Mouse (Mus musculus): ENCODE measurements around the gene Cda. TPM values are rescaled to one million over a fixed set of nuclear protein-coding genes. Genes with fewer than 3 reads are reported as not detected.

Cda gene
- polyA plus RNA-seq, 1 experiment from 2014 or later: 17.5 TPM

Small RNA genes lying within 50 kb of the gene (microRNA-seq; reads per million reads assigned to microRNA genes)
- gene Gm27646 (not detected), gene Mir7019 (0.85 reads per million, percentile 4 among the genes with 10 or more reads in this experiment)

Other genes with a start within 250 kb of the Cda start
- gene Hp1bp3, start 151.7 kb downstream of the Cda start, polyA plus RNA-seq (2014; fragmentation: Nextera tagmentation; extraction: Ambion mirVana): 154 and 158 TPM in 2 replicates
- 1.0 and 1.2 TPM in 2 replicates for gene Sh2d5, start 117.6 kb downstream of the Cda start, polyA plus RNA-seq (2014; fragmentation: Nextera tagmentation; extraction: Ambion mirVana)
- gene Kif17, start 117.6 kb downstream of the Cda start, polyA plus RNA-seq (2014; fragmentation: Nextera tagmentation; extraction: Ambion mirVana): 0.69 and 1.0 TPM in 2 replicates
- 348 and 351 TPM in 2 replicates for gene Ddost, start 63.3 kb downstream of the Cda start, polyA plus RNA-seq (2014; fragmentation: Nextera tagmentation; extraction: Ambion mirVana)
- gene Pink1, start 41.7 kb downstream of the Cda start, polyA plus RNA-seq (2014; fragmentation: Nextera tagmentation; extraction: Ambion mirVana): 19.3 and 20.5 TPM in 2 replicates
- gene Fam43b, start 28.5 kb upstream of the Cda start, polyA plus RNA-seq (2014; fragmentation: Nextera tagmentation; extraction: Ambion mirVana): 0.07 TPM in 2 replicates
- gene Mul1, start 66.7 kb upstream of the Cda start, polyA plus RNA-seq (2014; fragmentation: Nextera tagmentation; extraction: Ambion mirVana): 19.4 and 20.1 TPM in 2 replicates
- gene Camk2n1, start 86.3 kb upstream of the Cda start, polyA plus RNA-seq (2014; fragmentation: Nextera tagmentation; extraction: Ambion mirVana): 5.3 and 5.9 TPM in 2 replicates